28 mouse cellular contexts compared by ENCODE assay signal in the genomic region with DNA sequence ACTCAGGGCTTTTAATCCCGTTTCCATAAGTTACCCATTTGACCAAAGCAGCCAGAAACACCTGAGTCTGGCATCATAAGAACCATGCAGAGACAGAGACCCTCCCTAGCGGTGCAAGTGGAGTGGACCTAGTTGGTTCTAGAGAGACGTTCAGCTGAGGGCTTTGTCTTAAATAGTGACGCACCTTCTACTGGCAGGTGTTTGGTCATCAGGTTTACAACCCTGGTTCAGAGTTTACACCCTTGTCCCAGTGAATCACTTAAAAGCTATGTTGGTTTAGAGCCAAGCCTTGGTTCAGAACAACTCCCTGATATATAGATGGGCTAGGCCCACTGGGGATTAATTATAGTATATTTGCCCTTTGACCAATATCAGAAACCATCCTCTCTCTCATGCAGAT.
A peak's percentile ranks its signal among the peaks of the same experiment; 100 is the strongest.
DNase-seq lines count a peak whose midpoint lies in the region; ATAC-seq and TF ChIP-seq lines count a peak whose summit lies in the region.
"Had no signal": no experiment of that assay in that cellular context is flagged by ENCODE, and none has a peak within 500 bp of the region (broad histone marks: within the 10 kb centered on the region; RNA-seq: fewer than 3 reads in every experiment).

No protein-coding gene starts in this region.

- no peaks in the 10 kb centered on the region for H3K27me3 ChIP-seq in intestine, embryonic 15.5 days (replicated peaks)
- H3K27me3 ChIP-seq in stomach, postnatal 0 days (ENCODE audit: control insufficient read depth, insufficient read depth, low read length) = no peaks in the 10 kb centered on the region
- H3K27me3 ChIP-seq: CH12.LX; embryonic facial prominence, embryonic 13.5 days; forebrain, embryonic 13.5 days; heart, embryonic 12.5 days; heart, embryonic 15.5 days; hindbrain, embryonic 15.5 days; Patski had no signal

- H3K9me3 ChIP-seq in intestine, embryonic 15.5 days = no peaks in the 10 kb centered on the region
- H3K9me3 ChIP-seq in stomach, postnatal 0 days (ENCODE audit: control insufficient read depth, low read length) = no peaks in the 10 kb centered on the region
- H3K9me3 ChIP-seq: embryonic facial prominence, embryonic 10.5 days; embryonic facial prominence, embryonic 13.5 days; forebrain, embryonic 10.5 days; forebrain, embryonic 13.5 days; G1E; heart, embryonic 12.5 days; heart, embryonic 15.5 days; hindbrain, embryonic 15.5 days had no signal

- no peaks in the 10 kb centered on the region for H3K36me3 ChIP-seq in intestine, embryonic 15.5 days
- peaks cover 3% of the 10 kb centered on the region; the same call in 1 of the 2 replicates for H3K36me3 ChIP-seq in stomach, postnatal 0 days (ENCODE audit: control insufficient read depth, insufficient read depth, low read length)
- H3K36me3 ChIP-seq: G1E had no signal

- peak; percentile 76 for ATAC-seq in intestine, embryonic 15.5 days
- ATAC-seq in stomach, postnatal 0 days (ENCODE audit: low FRiP score, low TSS enrichment) = peak; percentile 79
- ATAC-seq in erythroblast, adult 5-6 weeks (replicated peaks; ENCODE audit: low FRiP score, poor library complexity, severe bottlenecking) = no peak
- ATAC-seq: forebrain, embryonic 13.5 days; forebrain, embryonic 16.5 days had no signal

- no peak overlapping the region for H3K4me2 ChIP-seq in intestine, embryonic 15.5 days (replicated peaks)
- H3K4me2 ChIP-seq in stomach, postnatal 0 days (replicated peaks; ENCODE audit: low read depth) = no peak overlapping the region
- H3K4me2 ChIP-seq: embryonic facial prominence, embryonic 13.5 days; forebrain, embryonic 13.5 days; heart, embryonic 12.5 days; heart, embryonic 15.5 days; hindbrain, embryonic 15.5 days had no signal

- no peak overlapping the region for H3K9ac ChIP-seq in intestine, embryonic 15.5 days
- no peak overlapping the region for H3K9ac ChIP-seq in stomach, postnatal 0 days (ENCODE audit: low read length)
- H3K9ac ChIP-seq: embryonic facial prominence, embryonic 13.5 days; forebrain, embryonic 13.5 days; heart, embryonic 12.5 days; heart, embryonic 15.5 days; hindbrain, embryonic 15.5 days had no signal

- no peak for DNase-seq in layer of hippocampus, adult 2 months (ENCODE audit: low spot score in 2 of 2)
- DNase-seq in layer of hippocampus, adult 8-10 months (ENCODE audit: low spot score in 2 of 2) = no peak
- peak; percentile 87 for DNase-seq in large intestine, adult 2 months (ENCODE audit: low read depth, low spot score)
- DNase-seq in stomach, postnatal 0 days (ENCODE audit: low spot score) = no peak
- no peak for DNase-seq in cerebellum, adult 11-12 months
- DNase-seq: adrenal gland, postnatal 10 days; adrenal gland, postnatal 36 days; B cell, adult 2 months; cerebellum, adult 2 months; cerebellum, adult 9-11 months; cerebellum, postnatal 25 days; gastrocnemius, postnatal 10 days; gastrocnemius, postnatal 36 days; heart, postnatal 14 days; heart, postnatal 4 days had no signal

- peak overlapping the region; percentile 23; the same call in 1 of the 2 replicates for H3K27ac ChIP-seq in layer of hippocampus, adult 2 months
- no peak overlapping the region for H3K27ac ChIP-seq in intestine, embryonic 15.5 days
- no peak overlapping the region for H3K27ac ChIP-seq in stomach, postnatal 0 days (replicated peaks)
- H3K27ac ChIP-seq: embryonic facial prominence, embryonic 10.5 days; embryonic facial prominence, embryonic 13.5 days; forebrain, embryonic 10.5 days; forebrain, embryonic 13.5 days; heart, embryonic 15.5 days; hindbrain, embryonic 15.5 days had no signal

- no peak for TF ChIP-seq EP300 in stomach, postnatal 0 days (optimal IDR thresholded peaks at IDR 0.05)

- H3K4me1 ChIP-seq in intestine, embryonic 15.5 days (replicated peaks) = peaks cover 9% of the 10 kb centered on the region; the same call in 1 of the 2 replicates
- H3K4me1 ChIP-seq in stomach, postnatal 0 days (replicated peaks; ENCODE audit: control insufficient read depth, insufficient read depth) = no peaks in the 10 kb centered on the region

- TF ChIP-seq CTCF in layer of hippocampus, adult 2 months (conservative IDR thresholded peaks at IDR 0.05) = no peak
- TF ChIP-seq CTCF in stomach, postnatal 0 days (IDR thresholded peaks at IDR 0.05; ENCODE audit: low read depth) = no peak

- H3K4me3 ChIP-seq in layer of hippocampus, adult 2 months = no peak overlapping the region
- H3K4me3 ChIP-seq in intestine, embryonic 15.5 days (replicated peaks) = no peak overlapping the region
- no peak overlapping the region for H3K4me3 ChIP-seq in stomach, postnatal 0 days (ENCODE audit: low read depth, low read length)
- H3K4me3 ChIP-seq: embryonic facial prominence, embryonic 10.5 days; embryonic facial prominence, embryonic 13.5 days; forebrain, embryonic 10.5 days; forebrain, embryonic 13.5 days; heart, embryonic 12.5 days; heart, embryonic 15.5 days; hindbrain, embryonic 15.5 days had no signal

- 74% methylated on average over 4 of the region's 4 CpGs for WGBS in intestine, embryonic 15.5 days
- WGBS in large intestine, adult 2 months = 36% methylated on average over 4 of the region's 4 CpGs
- 74% methylated on average over 4 of the region's 4 CpGs for WGBS in stomach, postnatal 0 days
